Mouse (Mus musculus) CH12.LX (cell line): ENCODE measurements around the gene Hnrnpa3.

Experiments used
- CTCF ChIP-seq, 2 experiments: IDR thresholded peaks in 1 of 2; conservative IDR thresholded peaks in 1 of 2; 2 replicates each; pipeline ENCODE4 v1.5.1; 2011 to 2012; ENCODE audit warnings: low read depth in 2 of 2, low read length in 2 of 2, improper control_type of control experiment in 1 of 2, inconsistent platforms in 1 of 2, mild to moderate bottlenecking in 1 of 2, moderate library complexity in 1 of 2
- E2F4 ChIP-seq: IDR thresholded peaks from 2 replicates; pipeline ENCODE4 v1.6.1; 2011; ENCODE audit warnings: low read depth, low read length, improper control_type of control experiment; ENCODE audit not compliant: insufficient replicate concordance
- ELF1 ChIP-seq: IDR thresholded peaks from 2 replicates; pipeline ENCODE4 v1.6.1; 2014; ENCODE audit warnings: low read depth, mild to moderate bottlenecking, inconsistent platforms, low read length, improper control_type of control experiment
- ETS1 ChIP-seq: conservative IDR thresholded peaks from 2 replicates; pipeline ENCODE4 v1.6.1; 2012; ENCODE audit warnings: low read depth, mild to moderate bottlenecking, inconsistent platforms, low read length, improper control_type of control experiment, moderate library complexity
- MXI1 ChIP-seq: IDR thresholded peaks from 2 replicates; pipeline ENCODE4 v1.6.1; 2011; ENCODE audit warnings: mild to moderate bottlenecking, low read depth, low read length, improper control_type of control experiment
- POLR2A ChIP-seq: IDR thresholded peaks from 2 replicates; pipeline ENCODE4 v1.6.1; 2011; ENCODE audit warnings: low read depth, mild to moderate bottlenecking, improper control_type of control experiment, low read length
- SMC3 ChIP-seq: IDR thresholded peaks from 2 replicates; pipeline ENCODE4 v1.6.1; 2011; ENCODE audit warnings: low read depth, low read length, improper control_type of control experiment
- USF1 ChIP-seq: IDR thresholded peaks from 2 replicates; pipeline ENCODE4 v1.6.1; 2014; ENCODE audit warnings: low read depth, mild to moderate bottlenecking, inconsistent platforms, low read length, improper control_type of control experiment
- ZC3H11A ChIP-seq: IDR thresholded peaks from 2 replicates; pipeline ENCODE4 v1.6.1; 2012; ENCODE audit warnings: low read depth, mild to moderate bottlenecking, inconsistent platforms, low read length, improper control_type of control experiment
- ZKSCAN1 ChIP-seq: IDR thresholded peaks from 2 replicates; pipeline ENCODE4 v1.6.1; 2012; ENCODE audit warnings: low read depth, inconsistent platforms, low read length, improper control_type of control experiment, borderline replicate concordance
- ZMIZ1 ChIP-seq: IDR thresholded peaks from 2 replicates; pipeline ENCODE4 v1.6.1; 2012; ENCODE audit warnings: low read depth, mild to moderate bottlenecking, inconsistent platforms, low read length, improper control_type of control experiment

- TF ChIP-seq ZKSCAN1 (no peak), ZC3H11A (no peak), E2F4 (no peak), SMC3 (no peak), MXI1 (no peak), POLR2A (0 out of 2 replicates have a peak, but pooled peaks have one; percentile 32), CTCF (conservative IDR thresholded peaks at IDR 0.05 in 1 of 2, IDR thresholded peaks at IDR 0.05 in 1 of 2; ENCODE audit: low read depth in 2 of 2, low read length in 2 of 2) (no peak), ZMIZ1 (no peak), ELF1 (peak; percentile 59; the same call in 1 of the 2 replicates), ETS1 (no peak), USF1 (no peak)
Measured at GRCm38 (mm10) chr2:75706435-75706834, 47.4 kb downstream of the Hnrnpa3 start.
